Mouse (Mus musculus): ENCODE measurements around the gene Maml3.

The Maml3 gene

DNA sequence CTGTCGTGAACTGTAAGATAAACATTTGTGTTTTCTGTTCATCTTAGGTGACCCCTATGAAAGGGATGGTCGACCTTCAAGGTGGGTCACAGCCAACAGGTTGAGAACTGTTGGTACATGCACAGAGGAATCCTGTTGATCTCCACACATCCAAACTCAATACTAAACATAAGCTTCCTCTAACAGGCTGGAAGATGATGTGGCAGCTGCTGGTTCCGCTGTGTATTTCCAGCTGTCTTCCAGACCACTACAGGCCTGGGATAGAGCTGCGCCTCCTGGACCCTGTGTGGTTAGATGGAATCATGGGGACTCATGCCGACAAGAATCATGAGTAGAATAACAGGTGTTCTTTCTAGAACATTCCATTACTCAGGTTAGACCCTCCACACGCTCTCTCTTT is 101.2 kb downstream of the Maml3 start:
- DNase-seq (ENCODE audit: low spot score in 2 of 2): no peak

DNA sequence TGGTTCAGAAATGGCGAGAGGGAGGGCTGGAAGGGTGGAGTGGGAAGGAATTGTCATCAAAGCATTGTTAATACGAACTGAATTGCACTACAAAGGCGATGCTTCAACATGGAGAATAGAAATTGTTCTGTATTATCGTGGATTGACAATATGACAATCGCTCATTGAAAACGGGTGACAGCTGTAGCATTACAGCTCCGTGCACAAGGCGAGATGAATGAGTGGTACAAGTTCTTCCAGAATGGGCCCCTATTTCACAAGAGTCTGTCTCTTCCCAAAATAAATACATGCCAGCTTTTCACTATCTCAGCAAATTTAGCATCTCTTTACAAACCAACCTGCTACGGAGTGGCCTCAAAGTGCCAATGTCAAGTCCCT is 103.4 kb downstream of the Maml3 start:
- DNase-seq (ENCODE audit: low spot score in 2 of 2): no peak

DNA sequence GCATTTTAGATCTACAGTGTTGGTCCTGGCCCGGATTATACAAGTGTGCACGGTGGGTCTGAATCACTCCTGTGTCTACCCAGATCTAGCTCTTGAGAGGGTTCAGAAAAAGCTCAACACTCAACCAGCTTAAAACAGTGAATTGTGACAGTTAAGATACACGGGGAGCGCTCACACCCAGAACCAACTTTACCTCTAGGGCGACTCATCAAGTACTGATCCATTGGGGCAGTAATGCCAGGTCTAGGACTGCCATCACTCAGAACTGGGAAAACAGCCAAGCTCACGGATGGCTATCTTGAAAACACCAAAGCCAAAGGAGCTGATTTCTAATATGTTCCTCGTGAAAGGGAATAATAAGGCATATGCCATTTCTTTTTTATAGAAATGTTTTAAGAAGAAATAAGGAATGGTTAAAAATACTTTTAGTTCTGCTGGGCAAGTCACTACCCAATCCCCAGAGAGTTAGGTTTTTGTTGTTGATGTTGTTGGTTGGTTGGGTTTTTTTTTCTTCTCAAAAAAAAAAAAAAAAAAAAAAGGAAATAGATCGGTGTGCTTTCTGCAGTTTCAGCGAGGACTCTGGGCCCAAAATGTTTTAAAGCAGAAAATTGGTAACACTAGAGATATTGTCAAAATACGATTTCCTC is 103.9 kb downstream of the Maml3 start:
- DNase-seq (ENCODE audit: low spot score in 2 of 2): no peak

DNA sequence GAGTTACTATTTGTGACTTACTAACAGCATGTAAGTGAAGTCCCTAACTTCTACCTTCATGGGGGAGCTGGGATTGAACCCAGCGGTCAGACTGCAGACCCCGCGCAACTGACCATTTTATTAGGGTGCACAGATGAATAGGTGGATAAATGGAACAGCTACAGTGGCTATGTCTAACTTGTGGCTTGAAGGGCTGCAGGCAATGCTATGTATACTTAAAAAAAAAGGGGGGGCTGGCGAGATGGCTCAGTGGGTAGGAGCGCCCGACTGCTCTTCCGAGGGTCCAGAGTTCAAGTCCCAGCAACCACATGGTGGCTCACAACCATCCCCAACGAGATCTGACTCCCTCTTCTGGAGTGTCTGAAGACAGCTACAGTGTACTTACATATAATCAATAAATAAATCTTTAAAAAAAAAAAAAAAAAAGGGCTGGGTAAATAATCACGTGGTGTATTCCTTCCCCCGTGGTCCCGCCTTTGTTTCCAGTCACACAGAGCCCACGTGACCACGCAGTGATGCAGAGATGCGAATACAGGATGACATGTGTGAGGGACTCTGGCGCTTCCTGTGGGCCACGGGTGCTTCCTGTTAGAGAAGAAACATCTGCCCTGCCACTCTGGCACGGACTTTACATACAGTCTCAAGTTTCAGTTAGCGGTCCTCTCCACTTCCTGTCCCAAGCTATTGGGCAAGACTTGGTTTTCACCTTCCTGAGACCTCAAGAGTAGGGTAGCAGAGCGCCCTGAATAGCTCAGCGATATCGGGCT is 105.0 kb downstream of the Maml3 start:
- DNase-seq (ENCODE audit: low spot score in 2 of 2): no peak

DNA sequence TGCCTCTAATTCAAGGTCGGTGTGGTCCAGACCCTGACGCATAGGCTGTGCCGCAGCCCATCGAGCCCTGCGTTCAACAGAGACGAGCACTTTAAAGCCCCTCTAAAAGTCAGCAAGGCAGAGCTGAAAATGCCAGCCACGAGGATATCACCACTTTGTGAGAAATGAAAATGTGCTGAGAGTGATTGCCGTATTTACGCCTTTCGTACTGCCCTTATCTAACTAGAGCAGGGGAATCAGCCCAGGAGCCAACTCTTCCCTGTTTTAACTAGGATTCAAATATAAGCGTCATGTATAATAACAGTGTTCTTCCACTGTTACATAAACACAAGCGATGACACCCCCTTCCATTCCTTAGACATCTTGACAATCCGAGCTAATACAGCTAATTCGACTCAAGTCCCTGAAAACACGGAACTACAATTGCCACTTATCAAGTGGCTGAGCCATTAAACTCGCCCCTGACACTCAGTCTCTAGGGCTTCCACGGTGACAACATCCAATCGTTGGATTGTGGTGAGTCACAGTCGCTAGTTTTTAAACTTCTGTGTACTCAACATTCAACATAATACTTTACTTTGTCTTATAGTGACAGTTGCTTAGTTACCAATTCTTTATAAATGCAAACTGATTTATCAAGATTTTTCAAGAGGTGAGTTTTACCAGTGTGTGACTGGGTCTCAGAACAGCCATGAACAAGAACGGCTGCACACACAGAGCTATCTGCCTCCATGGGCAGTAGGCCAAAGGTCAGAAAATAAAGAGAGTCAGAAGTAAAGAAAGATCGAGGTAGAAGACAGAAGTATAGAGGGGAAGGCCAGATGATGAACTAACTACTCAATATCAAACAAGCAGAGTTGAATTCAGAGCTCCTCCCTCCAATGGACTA is 106.1 kb downstream of the Maml3 start:
- no peak for DNase-seq (ENCODE audit: low spot score in 2 of 2)

DNA sequence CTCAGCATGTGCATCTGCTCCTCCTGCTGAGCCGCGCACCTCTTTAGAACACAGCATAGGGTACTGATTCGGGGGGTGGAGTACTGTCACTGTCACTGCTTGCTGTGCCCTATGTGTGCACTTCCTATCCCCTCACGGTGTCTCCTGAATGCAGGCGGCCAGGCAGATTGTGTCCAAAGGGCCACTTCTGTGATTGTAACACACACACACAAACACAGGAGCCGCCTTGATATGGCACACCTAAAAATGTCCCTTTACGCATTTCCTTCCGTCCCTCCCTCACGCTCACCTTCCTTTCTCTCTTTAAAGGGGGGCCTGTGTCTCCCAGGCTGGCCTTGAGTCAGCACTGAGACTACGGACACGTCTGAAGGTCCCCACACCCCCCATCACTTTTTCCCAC is 107.3 kb downstream of the Maml3 start:
- DNase-seq (ENCODE audit: low spot score in 2 of 2): no peak

DNA sequence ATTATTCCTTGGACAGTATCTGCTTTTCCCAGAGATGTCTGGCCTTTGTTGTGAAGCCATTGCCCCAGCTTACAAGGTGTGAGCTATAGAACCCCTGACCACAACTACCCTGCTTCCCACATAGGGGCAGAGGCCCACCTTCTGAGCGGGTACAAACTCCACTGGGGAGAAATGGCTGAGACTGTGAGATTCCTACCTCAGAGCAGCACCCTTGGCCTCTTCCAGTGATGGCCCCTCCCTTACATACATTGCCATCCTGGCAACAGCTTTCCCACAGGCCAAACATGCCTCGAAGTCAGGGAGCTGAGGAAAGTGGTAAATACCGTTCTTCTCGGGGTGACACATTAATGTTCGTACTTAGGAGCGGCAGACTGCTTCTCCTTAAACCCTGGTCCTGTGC is 118.4 kb downstream of the Maml3 start:
- DNase-seq (ENCODE audit: low spot score in 2 of 2): no peak

DNA sequence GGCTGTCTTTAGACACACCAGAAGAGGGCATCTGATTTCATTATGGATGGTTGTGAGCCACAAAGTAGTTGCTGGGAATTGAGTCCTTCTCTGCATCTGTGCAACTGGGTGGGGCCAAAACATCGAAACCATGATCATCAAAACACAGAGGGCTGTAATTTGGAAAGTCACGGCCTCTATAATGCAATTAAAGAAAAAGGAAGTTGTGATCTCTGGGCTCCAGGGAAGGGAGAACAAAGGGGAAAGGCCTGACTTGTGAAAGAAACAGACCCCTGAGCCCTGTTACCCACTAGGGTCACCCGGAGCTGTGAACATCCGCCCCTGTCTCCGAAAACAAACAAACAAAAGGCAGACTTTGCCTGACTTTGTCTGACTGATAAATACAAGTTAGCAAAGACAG is 123.4 kb downstream of the Maml3 start:
- DNase-seq (ENCODE audit: low spot score in 2 of 2): no peak

DNA sequence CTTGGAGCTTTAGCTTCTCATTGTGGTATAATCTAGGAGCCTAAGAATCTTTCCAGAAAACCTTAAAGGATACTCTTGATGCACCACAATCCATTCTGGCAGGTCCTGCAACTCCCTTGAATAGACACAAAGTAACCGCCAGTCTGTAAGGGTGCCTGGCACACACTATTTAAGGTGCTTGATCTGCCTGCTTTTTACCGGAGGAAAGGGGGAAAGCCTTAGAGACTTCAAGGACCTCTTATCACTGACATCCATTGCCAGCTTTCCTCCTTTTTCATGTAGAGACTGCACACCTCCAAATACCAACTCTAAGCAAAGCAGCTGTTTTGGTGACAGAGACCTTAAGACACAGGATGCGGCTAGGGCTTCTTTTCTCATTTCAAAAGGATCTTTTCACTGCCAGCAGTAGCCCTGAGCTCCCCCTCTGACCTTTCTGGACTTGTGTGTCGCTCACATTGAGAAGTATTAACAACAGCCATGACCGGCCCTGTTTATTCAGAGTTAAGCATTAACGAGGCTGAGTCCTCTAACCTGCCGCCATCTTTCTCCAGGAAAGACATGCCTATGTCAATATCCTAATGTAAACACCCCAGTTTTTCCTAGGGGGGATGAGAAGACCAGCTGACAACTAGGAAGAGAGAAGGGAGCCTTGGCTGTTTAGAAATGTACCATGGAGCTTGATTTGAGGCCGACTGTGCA is 127.1 kb downstream of the Maml3 start:
- DNase-seq (ENCODE audit: low spot score in 2 of 2): no peak

DNA sequence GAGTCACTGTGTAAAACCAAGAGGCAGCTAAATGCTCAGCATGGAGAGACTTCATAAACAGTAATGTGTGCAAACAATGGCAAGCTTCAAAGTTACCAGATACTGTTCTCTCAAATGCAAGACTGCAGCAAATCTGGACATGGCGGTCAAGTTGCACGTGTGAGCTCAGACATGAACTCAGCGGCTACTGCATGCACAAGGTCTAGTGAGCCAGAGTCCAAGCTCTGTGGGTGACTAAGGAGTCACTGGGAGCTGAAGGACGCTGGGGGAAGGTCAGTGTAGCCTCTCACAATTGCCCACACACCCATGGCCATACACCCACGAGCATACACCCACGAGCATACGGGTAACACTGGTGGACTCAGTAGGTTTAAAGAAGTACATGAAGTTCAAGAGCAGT is 130.3 kb downstream of the Maml3 start:
- DNase-seq (ENCODE audit: low spot score in 2 of 2): no peak

DNA sequence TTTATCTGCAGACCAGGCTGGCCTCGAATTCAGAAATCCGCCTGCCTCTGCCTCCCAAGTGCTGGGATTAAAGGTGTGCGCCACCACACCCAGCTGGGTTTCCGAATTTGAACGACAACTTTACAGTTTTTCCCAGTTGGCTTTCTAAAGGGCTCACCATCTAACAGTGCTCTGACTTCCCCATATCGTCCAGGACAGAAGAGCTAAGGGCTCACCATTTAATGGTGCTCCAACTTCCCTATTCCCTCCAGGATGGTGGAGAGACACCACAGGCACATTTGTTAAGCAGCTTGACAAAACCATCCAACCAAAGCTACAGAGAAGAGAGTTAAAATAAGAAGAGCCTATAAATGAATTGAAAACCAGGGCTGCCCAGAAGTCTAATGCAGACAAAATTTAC is 130.7 kb downstream of the Maml3 start:
- no peak for DNase-seq (ENCODE audit: low spot score in 2 of 2)

DNA sequence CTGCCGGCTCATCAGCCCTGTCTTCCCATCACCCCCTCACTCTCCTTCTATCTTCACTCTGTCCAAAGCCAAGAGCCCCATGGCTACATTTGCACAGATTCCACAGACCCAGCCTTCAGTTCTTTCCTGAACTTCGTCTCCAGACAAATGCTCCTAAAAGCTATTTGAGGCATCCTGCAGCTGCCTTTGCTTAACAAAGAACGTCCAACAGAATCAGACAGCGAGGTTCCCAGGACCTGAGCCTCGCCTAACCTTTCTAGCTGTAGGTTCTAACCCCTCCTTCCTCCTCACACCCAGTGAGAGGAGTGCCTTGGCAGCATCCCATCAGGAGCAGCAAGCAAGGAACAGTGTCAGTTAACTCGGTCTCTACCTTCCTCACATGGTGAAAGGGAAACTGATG is 132.3 kb downstream of the Maml3 start:
- DNase-seq (ENCODE audit: low spot score in 2 of 2): no peak

DNA sequence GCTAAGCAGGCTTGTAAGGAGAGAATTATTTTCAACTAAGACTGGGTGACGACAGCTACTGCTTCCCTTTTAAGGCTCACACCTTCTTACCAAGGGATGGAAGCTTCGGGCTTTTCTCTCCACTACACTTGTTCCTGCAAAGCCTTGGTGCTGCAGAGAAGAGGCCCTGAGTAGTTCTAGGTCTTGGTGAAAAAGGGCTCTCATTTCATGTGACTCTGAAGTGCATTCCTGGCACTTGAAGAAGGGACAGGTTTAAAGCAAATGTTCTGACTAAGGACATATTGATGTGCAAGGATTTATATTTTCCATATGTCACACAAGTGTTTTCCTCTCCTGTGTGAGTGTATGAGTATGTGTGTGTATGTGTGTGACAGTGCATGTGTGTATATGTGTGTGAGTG is 134.4 kb downstream of the Maml3 start:
- DNase-seq (ENCODE audit: low spot score in 2 of 2): no peak

DNA sequence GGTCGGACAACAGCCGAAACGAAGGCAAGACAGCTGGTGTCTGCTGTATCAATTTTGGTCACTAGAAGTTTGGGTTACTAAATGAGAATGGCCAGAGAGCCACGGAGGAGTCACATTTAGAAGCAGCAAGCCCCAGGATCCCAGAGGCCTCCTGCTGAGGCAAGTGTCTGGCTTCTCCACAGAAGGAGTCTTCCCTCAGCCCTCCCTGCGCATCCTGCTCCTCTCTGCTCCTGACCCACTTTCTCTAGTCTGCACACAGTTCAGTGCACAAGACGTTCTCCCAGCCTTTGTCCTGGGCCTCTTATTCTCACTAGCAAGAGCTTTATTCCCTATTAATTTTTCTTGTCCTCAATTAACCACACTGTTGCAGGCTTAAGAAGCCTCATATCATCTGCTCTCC is 135.4 kb downstream of the Maml3 start:
- DNase-seq (ENCODE audit: low spot score in 2 of 2): no peak

DNA sequence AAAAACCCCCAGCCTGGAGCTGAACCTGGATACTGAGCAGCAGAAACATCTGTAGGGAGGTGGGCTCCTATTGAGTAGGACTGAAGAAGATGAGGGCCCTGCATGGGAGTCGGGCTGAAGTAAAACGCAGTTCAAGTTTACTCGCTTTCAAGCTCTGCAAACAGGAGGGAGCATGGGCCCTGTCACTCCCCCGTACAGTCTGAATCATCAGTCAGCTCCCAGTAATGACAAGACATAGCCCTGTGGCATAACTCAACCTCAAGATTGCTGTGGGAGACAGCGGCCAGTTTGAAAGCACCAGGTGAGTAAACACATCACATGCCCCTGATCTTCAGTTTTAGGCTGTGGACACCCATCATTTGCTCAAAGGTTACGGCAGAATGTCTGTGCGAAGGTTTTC is 139.0 kb downstream of the Maml3 start:
- no peak for DNase-seq (ENCODE audit: low spot score in 2 of 2)

DNA sequence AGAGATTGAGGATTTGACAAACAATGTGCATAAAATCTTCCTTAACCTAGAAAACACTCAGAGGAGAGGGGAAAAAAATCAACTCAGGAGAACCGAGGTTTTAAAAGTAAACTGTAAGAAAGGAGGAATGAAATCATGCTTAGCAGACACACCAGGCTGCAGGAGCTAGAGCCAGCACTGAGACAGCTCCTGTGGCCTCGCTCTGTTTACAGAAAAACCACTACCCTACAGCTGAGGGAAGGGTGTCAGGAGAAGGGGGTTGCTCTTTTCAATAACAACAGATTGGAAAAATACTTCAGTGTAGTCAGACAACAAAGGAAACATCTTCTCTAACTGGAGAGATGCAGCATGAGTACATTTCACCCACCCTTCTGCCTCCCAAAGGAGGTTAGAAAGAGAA is 139.4 kb downstream of the Maml3 start:
- DNase-seq (ENCODE audit: low spot score in 2 of 2): no peak

DNA sequence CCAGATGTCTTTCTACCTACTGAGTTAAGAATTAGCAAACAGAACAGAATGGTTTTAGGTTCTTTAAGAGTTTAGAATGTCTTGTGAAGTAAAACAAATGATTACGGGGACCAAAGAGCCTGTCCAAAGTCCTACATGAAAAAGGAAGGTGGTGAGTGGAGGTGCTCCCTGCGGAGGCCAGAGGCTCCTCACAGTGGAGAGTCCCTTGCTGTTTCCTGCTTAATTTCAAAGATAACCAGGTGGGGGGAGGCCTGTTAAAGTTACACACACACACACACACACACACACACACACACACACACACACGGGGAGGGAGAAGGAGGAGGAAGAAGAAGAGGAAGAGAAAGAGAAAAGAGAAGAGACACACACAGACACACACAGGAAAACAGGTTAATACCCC is 139.9 kb downstream of the Maml3 start:
- no peak for DNase-seq (ENCODE audit: low spot score in 2 of 2)

DNA sequence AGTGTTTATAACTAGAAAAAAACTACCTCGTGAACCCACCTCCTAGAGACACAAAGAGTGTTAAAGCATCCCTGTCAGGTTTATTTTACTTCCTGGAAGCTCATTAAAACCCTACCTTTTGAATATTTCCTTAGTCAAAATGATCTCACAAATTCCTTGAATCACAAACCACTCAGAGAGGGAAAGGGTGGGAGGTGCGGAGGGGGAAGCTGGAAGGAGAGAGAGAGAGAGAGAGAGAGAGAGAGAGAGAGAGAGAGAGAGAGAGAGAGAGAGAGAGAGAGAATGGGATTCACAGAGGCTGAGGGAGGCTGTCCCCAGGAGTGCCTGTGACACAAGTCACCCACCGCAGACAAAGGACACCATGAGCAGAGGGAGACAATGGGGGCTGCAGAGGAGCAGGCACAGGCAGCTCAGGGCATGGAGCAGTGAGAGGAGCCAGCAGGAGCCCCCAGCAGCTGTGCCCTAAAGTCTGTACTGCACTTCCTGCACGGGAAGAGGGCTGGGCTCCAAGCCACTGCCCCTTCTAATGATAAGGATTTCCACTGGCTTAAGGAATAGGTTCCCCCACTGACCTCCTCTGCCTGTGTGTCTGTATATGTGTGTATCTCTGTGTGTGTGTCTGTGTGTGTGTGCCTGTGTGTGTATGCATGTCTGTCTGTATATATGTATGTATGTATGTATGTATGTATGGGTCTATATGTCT is 140.8 kb downstream of the Maml3 start:
- no peak for DNase-seq (ENCODE audit: low spot score in 2 of 2)

DNA sequence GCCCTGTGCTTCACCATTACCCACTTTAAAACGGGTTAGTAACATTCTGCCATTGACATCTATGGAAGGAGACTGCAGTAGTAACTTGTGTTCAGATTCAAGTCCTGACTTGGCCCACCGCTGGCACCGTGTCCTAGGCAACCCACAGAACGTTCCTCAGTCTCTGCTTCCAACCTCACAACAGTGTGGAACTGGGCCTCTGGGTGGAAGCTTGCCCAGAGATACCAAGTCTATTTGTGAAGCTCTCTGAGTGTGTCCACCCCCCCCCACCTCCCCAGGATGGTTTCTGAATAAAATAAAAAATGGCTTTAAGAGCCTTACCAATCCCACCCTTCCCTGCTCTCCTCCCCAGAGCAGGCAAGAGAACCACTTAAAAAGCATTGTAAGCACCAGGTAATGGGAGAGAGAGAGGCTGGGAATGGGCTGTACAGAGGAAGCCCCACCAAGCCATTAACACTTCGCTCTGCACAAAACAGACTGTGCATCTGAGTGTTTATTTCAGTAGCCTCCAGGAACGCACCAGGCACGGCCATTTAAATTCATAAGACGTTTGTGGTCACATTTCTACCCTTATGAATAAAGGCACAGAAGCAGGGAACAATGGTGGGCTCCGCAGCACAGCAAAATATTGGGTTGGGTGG is 141.6 kb downstream of the Maml3 start:
- DNase-seq (ENCODE audit: low spot score in 2 of 2): no peak

DNA sequence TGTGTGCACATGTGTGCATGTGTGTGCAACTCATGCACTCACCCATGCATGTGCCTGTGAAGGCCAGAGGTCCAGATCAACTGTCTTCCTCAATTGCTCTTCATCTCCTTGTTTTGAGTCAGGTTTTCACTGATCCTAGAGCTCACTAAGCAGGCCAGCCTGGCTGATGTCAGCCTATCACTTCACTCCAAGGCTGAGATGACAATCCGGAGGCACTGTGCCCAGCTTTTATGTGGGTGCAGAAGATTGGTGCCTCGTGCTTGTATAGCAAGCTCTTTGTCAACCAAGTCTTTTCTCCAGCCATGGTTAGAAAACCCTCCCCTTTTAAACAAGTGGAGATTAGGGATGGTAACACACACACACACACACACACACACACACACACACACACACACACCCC is 146.1 kb downstream of the Maml3 start:
- no peak for DNase-seq (ENCODE audit: low spot score in 2 of 2)

DNA sequence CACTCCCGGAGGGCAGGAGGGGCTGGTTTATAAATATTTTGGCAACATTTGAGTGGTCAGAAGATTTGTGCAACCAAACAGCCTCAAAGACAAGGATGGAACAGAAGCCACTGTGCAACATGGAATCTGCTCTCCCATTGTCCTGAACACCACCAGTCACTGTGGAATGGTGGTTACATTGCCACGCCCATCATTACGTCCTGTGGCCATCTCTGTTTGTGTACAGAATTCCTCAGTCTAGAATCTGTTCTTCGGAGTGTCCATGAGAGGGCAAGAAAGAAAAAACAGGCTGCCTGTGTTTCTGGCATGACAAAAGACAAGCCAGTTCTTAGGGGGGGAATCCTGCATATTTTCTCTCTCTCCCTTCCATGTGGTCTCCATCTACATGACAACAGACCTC is 150.4 kb downstream of the Maml3 start:
- no peak for DNase-seq (ENCODE audit: low spot score in 2 of 2)

Data from frontal cortex, postnatal 25 days (tissue).